In the genomic region with DNA sequence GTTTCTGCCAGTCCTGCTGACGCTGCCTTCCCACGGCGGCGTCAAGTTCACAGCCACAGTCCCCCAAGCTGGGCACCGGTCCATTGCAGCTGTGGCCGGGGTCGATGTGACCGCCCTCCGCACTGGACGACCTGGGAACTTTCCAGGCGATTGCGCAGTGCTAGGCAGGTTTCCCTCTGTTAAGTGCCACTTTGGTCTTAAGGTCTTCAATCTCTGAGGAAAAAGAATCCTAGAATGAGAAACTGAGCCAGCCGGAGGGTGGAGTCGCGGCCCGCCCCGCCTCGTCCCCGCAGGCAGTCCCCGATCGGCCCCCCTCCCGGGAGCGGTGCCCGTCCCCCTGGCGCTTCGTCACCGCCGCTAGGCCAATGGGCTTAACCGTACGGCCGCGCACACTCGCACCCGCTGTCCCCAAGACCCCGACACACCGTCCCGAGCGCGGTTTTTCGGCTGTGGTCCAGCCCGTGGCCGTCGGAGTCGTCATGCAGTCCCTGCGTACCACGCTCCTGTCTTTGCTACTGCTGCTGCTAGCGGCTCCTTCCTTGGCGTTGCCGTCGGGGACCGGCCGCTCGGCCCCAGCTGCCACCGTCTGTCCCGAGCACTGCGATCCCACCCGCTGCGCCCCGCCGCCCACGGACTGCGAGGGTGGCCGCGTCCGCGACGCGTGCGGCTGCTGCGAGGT, we compare ENCODE assay signal across 8 mouse cellular contexts. TPM values are rescaled to one million over a fixed set of nuclear protein-coding genes. Genes with fewer than 3 reads are reported as not detected.
A peak's percentile ranks its signal among the peaks of the same experiment; 100 is the strongest.
DNase-seq lines count a peak whose midpoint lies in the region; ATAC-seq lines count a peak whose summit lies in the region.

Htra1 (plus strand) TSS at position 319 of the 679 bp plus-strand sequence.

- H3K4me3 ChIP-seq in embryonic facial prominence, embryonic 11.5 days (ENCODE audit: low read depth, low read length) = peak within 1 kb of the TSS; percentile 48
- peak within 1 kb of the TSS; percentile 57 for H3K4me3 ChIP-seq in limb, embryonic 10.5 days
- peak within 1 kb of the TSS; percentile 59 for H3K4me3 ChIP-seq in midbrain, embryonic 10.5 days

- peaks cover 40% of the 10 kb centered on the region for H3K27me3 ChIP-seq in embryonic facial prominence, embryonic 11.5 days (ENCODE audit: control insufficient read depth, insufficient read depth, low read length)
- peaks cover 85% of the 10 kb centered on the region for H3K27me3 ChIP-seq in limb, embryonic 10.5 days (ENCODE audit: low read depth, poor library complexity, severe bottlenecking)
- peaks cover 80% of the 10 kb centered on the region for H3K27me3 ChIP-seq in midbrain, embryonic 10.5 days (ENCODE audit: low read depth, poor library complexity, severe bottlenecking)

- H3K9ac ChIP-seq in embryonic facial prominence, embryonic 11.5 days (replicated peaks; ENCODE audit: low read length) = peak within 1 kb of the TSS; percentile 34; the same call in 1 of the 2 replicates

- no peak within 1 kb of the TSS for H3K27ac ChIP-seq in embryonic facial prominence, embryonic 11.5 days (replicated peaks; ENCODE audit: low read depth, low read length)
- H3K27ac ChIP-seq in limb, embryonic 10.5 days = peak within 1 kb of the TSS; percentile 32; the same call in 1 of the 2 replicates
- H3K27ac ChIP-seq in midbrain, embryonic 10.5 days (replicated peaks) = peak within 1 kb of the TSS; percentile 55; the same call in 1 of the 2 replicates

- under 1% methylated on average over 70 of the region's 70 CpGs for WGBS in embryonic facial prominence, embryonic 11.5 days
- WGBS in limb, embryonic 10.5 days = under 1% methylated on average over 69 of the region's 70 CpGs
- WGBS in midbrain, embryonic 10.5 days = 1% methylated on average over 64 of the region's 70 CpGs

- no peaks in the 10 kb centered on the region for H3K9me3 ChIP-seq in embryonic facial prominence, embryonic 11.5 days (replicated peaks; ENCODE audit: control insufficient read depth, low read length)
- H3K9me3 ChIP-seq in limb, embryonic 10.5 days (replicated peaks) = no peaks in the 10 kb centered on the region
- H3K9me3 ChIP-seq in midbrain, embryonic 10.5 days (replicated peaks) = no peaks in the 10 kb centered on the region

- H3K4me2 ChIP-seq in embryonic facial prominence, embryonic 11.5 days (ENCODE audit: low read depth, low read length) = peak within 1 kb of the TSS; percentile 59

- DNase-seq in adrenal gland, postnatal 14 days = peak; percentile 92
- peak; percentile 56 for DNase-seq in embryonic facial prominence, embryonic 11.5 days (ENCODE audit: low spot score)
- DNase-seq in heart, adult 18-20 months = peak; percentile 89 to 91
- DNase-seq in kidney, adult 18-20 months = peak; percentile 78
- peak; percentile 71 for DNase-seq in limb, embryonic 10.5 days (ENCODE audit: low spot score)
- DNase-seq in midbrain, embryonic 10.5 days (ENCODE audit: low spot score) = peak; percentile 58
- DNase-seq in skeletal muscle tissue, adult 2 months (ENCODE audit: low read depth, low spot score) = peak; percentile 66
- DNase-seq in MN1 (ENCODE audit: low spot score) = no peak

- peak; percentile 69 for ATAC-seq in embryonic facial prominence, embryonic 11.5 days (replicated peaks; ENCODE audit: insufficient number of reproducible peaks, low FRiP score, low TSS enrichment, low read depth)

- peaks cover 5% of the 10 kb centered on the region for H3K4me1 ChIP-seq in embryonic facial prominence, embryonic 11.5 days (ENCODE audit: control insufficient read depth, insufficient read depth, low read length)
- peaks cover 17% of the 10 kb centered on the region for H3K4me1 ChIP-seq in limb, embryonic 10.5 days
- H3K4me1 ChIP-seq in midbrain, embryonic 10.5 days = peaks cover 17% of the 10 kb centered on the region

- no peaks in the 10 kb centered on the region for H3K36me3 ChIP-seq in embryonic facial prominence, embryonic 11.5 days (replicated peaks; ENCODE audit: control insufficient read depth, insufficient read depth, low read depth, low read length)
- H3K36me3 ChIP-seq in limb, embryonic 10.5 days = no peaks in the 10 kb centered on the region
- H3K36me3 ChIP-seq in midbrain, embryonic 10.5 days = no peaks in the 10 kb centered on the region

RNA-seq across cellular contexts. Expression of gene Htra1, which starts in this region (rescaled TPM):
- total RNA-seq in adrenal gland, postnatal 14 days (2021) = 77.0 and 81.6 TPM in 2 replicates
- polyA plus RNA-seq in embryonic facial prominence, embryonic 11.5 days (2014; fragmentation: Nextera tagmentation; extraction: Ambion mirVana) = 6.7 and 8.3 TPM in 2 replicates
- 100 to 1,000 TPM; 109 to 122 TPM for total RNA-seq in heart, adult 18-20 months (2021)
- polyA plus RNA-seq in limb, embryonic 10.5 days (2016; fragmentation: Nextera tagmentation; extraction: Ambion mirVana) = 3.0 and 5.1 TPM in 2 replicates
- polyA plus RNA-seq in midbrain, embryonic 10.5 days (2016; fragmentation: Nextera tagmentation; extraction: Ambion mirVana) = 2.1 and 3.1 TPM in 2 replicates
